Mouse (Mus musculus): ENCODE results near the gene Memo1. TPM values are rescaled to one million over a fixed set of nuclear protein-coding genes. Genes with fewer than 3 reads are reported as not detected.
A peak's percentile ranks its signal among the peaks of the same experiment; 100 is the strongest.

The Memo1 gene
- total RNA-seq, 2 experiments from 2014 or later: 63.7 to 72.1 TPM

DNA sequence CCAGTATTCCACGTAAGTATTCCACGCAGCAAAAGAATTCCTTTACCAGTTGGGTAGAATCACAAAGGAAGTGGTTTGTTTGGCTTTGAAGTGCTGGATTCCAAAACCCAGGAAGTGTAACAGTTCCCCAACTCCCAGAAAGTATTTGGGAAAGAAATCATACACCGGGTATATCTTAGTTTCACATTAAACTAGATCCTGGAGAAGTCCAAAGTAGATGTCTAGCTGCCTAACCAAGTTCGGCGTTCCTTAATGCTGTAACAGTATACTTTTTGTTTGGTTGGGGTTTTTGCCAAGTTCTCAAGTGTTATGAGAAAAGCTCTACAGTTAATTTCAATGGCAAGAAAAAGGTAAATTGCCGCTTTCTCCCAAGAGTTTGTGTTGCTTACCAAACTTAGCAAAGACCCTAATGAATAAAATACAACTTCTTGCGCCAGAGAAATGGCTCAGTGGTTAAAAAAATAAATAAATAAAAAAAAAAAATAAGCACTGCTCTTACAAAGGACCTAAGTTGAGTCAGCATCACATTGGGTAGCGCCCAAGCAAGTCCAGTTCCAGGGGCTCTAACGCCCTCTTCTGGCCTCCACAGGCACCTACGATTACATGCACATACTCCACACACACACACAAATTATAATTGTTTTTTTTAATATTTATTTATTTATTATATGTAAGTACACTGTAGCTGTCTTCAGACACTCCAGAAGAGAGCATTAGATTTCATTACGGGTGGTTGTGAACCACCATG is 929 bp upstream of the Memo1 start:
- intact Hi-C loops (cut with DNase I): loop anchor here (5.0 kb wide), 1 partner anchor 274 kb away; no protein-coding TSS in a partner anchor
- peak; percentile 32 to 52 for DNase-seq

DNA sequence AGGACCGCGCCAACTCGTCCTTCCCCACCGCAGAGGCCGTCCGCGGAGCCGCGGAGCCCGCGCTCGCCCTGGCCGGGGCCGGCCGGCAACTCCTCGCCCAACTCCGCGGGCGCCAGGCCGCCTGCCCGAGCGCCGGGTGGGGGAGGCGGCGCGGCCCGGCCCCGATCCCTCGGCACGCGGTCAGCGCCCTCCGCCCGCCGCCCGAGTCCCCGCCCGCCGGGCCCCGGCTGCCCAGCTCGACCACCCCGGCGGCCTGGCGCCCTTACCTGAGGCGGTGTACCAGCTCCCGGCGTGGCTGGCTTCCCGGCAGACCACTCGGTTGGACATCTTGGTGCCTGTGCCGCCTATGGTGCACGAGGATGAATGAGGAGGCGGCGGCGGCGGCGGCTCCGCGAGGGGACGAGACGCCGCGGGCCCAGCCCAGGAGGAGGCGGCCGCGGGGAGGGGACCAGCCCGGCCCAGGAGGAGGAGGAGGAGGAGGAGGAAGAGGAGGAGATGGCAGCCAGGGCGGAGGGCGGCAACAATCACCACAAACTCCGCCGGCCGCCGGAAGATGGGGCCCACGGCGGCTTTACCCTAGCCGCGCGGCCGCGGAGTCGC is 795 bp downstream of the Memo1 start:
- DNase-seq: peak; percentile 84 to 90
- intact Hi-C loops (cut with DNase I): loop anchor here (5.0 kb wide), 2 partner anchors 47 to 272 kb away; no protein-coding TSS in a partner anchor

DNA sequence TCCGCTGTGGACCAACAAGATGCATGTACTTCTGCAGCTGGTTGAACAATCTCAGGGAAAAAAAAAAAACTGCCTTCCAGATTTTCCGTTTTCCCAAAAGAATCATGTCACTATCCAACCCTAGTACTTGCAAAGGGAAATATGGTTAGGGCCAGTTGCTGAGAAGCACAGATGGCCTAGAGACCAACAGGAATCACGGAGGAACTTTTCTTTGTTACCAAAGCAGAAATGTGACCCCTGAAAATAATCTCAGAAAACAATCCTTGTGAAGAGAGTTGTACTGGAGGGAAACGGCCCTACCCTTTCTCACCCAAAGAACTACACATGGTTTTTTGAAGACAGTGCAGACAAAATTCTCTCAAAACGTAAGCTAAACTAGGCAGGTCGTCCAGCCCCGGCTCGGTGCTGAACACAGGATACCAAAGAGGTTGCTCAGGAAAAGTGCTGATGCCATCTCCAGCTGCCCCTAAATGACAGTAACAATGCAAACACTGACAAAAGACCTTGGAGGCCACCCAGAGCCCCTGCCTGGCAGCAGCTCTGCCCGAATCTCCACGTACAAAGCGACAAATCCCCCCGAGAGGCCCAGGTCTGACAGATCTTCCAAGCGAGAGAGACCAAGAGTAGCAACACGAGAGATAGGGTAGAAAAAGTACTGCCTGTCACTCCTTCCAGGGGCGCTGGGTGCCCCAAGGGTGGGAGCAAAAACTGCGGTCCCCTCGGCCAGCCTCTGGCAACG is 1.5 kb downstream of the Memo1 start:
- peak in 1 of 2 experiments; percentile 53 for DNase-seq
- intact Hi-C loops (cut with DNase I): loop anchor here (2.0 to 5.0 kb wide), 2 partner anchors 47 to 99 kb away; no protein-coding TSS in a partner anchor

DNA sequence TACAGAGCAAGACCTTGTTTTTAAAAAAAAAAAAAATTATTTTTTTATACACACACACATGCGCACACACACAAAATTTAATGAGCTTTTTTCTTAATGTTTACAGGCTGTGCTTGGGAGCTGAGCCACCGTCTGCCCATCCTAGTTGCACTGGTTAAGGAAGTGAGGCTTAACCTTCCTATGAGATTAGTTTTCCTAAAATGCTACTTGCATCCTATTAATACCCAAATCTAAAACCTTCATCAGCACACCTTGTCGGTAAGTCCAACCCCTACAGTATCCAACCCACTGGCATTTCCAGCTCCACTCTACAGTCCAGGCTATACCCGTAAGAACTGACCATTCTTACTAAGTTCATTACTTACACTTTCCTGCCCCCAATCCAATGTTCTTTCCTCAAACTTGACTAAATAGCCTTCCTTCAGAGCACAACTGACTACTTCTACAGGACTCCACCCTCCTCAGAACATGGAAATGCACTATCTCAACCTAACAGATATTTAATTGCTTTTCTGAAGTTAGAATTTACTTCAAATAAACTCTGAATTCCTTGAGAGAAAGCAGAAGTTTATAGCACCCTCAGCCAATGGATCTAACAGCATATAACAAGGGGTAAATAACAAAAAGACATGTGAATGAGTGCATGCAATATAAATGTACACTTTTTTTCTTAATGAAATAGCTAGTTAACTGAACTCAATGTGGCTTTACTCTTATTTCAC is 3.5 kb downstream of the Memo1 start:
- DNase-seq: no peak
- intact Hi-C loops (cut with DNase I): loop anchor here (2.0 to 5.0 kb wide), 2 partner anchors 44 to 97 kb away; no protein-coding TSS in a partner anchor

DNA sequence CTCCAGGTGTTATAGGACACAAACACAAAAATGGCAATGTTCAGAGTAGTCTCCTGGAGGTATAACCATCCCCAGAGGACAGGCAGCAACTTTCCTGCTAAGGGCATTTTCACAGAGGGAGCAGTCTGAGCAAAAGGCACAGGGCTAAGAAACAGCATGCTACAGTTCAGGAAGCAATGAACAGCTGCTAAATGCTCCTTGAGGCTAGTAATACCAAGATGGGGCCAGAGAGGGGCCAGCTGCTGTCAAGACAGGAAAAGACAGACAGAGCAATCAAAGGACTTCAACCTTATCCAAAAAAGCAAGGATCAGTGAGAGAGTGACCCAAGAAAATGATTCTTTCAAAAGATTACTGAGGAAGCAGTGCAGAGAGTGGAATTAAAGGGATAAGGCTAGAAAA is 4.5 kb downstream of the Memo1 start:
- intact Hi-C loops (cut with DNase I): loop anchor here (5.0 kb wide), 1 partner anchor 44 kb away; no protein-coding TSS in a partner anchor
- DNase-seq: peak in 1 of 2 experiments; percentile 15

DNA sequence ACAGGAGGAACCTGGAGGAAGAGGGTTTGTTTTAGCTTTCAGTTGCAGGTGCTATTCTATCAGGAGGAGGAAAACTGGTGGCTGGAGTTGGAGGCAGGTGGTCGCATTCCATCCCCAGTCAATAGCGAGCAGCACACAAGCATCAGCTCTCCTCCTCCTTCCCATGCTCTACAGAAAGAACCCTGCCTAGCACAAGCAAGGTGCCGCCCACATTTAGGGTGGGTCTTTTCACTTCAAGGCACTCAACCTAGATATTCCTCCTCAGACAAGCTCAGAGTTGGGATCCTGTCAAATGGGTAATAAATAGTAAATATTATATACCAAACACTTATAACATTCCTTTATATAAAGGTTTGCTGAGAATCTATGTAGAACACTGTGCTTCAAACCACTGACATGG is 5.1 kb downstream of the Memo1 start:
- intact Hi-C loops (cut with DNase I): loop anchor here (5.0 kb wide), 1 partner anchor 43 kb away; no protein-coding TSS in a partner anchor
- DNase-seq: no peak

DNA sequence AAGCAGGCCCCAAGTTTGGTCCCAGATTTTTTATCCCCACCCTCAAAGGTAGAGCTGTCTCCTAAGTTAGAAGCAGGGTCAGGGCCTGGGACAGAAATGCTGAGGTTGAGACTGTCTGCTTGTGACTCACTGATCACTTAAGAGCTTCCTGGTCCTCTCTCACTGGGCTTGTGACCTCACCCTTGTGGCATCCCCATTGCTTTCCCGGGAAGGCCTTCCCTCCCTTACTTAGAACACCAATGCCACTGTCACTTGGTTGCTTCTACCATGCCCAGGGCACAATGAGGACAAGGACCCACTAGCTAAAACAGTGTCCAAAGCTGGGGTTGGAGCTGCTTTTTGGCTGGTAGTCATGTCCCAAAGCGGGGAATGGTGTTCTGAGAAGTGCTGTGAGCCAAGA is 6.7 kb downstream of the Memo1 start:
- intact Hi-C loops (cut with DNase I): no loop called here
- DNase-seq: peak in 1 of 2 experiments; percentile 39

DNA sequence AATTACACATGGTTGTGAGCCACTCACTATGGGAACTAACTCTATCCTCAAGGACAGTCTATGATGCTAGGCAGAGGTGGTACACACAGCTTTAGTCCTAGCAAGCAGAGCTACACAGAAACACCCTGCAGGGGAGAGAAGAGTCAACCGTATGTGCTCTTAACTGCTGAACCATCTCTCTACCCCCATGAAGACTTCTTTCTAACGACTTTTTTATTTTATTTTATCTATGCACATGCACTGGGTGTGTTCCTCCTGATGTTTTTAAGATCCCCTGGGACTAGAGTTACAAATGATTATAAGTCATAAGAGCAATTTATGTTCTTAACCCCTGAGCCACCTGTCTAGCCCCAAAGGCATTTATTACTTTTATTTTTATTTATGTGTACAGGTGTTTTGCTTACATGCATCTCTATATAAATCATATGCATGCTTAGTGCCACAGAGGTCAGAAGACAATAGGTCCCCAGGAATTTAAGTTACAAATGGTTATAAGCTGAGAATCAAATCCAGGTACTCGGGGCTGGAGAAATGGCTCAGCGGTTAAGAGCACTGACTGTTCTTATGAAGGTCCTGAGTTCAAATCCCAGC is 9.1 kb downstream of the Memo1 start:
- intact Hi-C loops (cut with DNase I): no loop called here
- DNase-seq: no peak

DNA sequence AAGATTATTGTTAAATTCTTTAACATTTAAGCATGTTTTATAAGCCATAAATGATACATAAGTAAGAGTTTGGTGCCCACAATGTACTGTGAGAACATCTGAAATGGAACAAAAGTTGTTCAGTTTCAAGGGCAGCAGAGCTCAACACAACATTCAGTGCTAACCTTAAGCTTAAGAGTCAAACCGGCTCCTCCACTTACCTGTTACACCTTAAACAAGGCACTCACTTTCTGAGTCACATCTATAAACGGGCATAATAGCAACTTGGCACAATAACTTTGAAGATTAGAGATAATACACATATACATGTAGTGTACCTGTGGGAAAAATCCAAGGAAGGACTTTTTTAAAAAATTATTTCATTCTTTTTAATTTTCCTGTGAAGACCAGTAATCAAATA is 9.6 kb downstream of the Memo1 start:
- intact Hi-C loops (cut with DNase I): no loop called here
- no peak for DNase-seq

DNA sequence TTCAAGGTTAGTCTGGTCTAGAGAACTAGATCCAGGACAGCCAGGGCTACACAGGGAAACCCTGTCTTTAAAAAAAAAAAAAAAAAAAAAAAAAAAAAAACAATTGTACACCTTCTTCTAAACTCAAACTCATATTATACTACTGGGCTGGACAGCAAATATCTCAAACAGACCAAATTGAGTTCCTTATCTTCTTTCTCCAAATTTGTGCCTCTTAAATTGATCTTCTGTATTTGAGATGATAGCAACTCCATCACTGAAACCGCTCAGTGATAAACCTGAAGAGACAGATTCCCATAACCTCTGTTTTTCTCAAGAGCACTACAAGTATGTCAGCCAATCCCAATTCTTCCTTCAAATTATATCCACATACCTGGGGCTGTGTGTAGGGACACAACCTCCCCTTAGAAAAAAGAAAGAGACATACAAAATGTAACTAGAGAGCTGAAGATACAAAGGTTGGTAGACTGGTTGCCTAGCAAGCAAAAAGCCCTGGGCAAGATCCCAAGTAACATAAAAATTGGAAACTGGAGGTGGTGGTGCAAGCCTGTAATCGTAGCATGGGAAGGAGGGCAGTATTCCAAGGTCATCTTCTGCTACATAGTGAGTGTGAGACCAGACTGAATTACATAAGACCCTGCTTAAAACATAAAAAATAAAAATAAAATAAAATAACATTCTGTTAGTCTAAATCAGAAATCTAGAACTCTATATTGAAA is 10.8 kb downstream of the Memo1 start:
- intact Hi-C loops (cut with DNase I): no loop called here
- peak; percentile 40 to 43 for DNase-seq

DNA sequence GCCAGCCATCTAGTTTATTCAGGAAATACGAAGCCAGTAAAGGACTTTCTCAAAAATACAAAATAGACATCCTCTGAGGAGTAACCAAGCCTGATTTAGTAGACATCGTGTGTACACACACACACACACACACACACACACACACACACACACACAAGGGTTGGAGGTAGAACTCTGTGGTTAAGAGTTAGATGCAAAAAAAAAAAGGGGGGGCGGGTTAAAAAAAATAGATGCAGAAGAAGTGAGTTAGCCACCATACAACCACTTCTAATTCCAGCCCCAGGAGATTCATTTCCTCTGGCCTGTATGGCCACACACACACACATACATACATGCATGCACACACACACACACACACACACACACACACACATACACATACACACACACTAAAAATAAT is 13.3 kb downstream of the Memo1 start:
- intact Hi-C loops (cut with DNase I): no loop called here
- DNase-seq: no peak

DNA sequence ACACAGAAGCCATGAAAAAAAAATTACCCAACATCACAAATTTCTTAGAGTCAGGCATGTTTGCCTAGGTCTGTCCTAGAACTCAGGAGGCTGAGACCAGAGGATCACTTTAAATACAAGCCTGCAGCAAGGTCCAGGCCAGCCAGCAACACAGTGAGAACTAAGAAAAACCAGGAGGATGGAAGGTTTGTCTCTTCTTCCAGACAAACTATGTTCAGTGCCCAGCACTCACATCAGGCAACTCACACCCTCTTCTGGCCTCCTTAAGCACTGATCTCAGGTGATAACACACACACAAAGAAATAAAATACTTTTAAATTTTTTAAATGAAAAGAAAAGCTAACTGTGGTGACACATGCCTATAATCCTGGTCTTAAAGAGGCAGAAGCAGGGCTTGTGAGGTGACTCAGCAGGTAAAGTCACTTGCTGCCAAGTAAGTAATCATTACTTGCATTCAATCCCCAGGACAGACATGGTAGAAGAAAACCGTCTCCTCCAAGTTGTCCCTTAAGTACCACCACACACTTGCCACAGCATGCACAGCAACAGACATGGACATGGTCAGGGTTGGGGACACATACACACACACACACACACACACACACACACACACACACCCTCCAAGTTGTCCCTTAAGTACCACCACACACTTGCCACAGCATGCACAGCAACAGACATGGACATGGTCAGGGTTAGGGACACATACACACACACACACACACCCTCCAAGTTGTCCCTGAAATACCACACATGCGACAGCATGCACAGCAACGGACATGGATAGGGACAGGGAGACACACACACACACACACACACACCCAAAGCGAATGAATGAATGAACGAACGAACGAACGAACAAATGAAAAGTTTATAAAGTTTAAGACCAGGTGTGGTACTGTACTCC is 16.1 kb downstream of the Memo1 start:
- intact Hi-C loops (cut with DNase I): no loop called here
- DNase-seq: no peak

DNA sequence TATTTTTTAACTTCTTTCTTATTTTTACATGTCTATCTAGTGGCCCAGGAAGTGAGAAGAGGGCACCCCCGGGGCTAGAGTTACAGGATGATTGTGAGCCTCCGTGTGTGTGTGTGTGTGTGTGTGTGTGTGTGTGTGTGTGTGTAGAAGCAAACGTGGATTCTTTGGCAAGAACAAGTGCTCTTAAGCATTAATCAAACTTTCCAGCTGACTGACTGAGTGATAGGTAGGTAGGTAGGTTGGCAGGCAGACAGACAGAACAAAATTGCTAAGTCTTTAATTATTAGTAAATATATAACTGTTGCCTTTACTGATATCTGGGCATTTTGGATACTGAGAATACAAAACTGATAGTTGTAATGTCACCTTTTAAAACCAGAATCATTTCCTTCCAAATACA is 20.9 kb downstream of the Memo1 start:
- intact Hi-C loops (cut with DNase I): no loop called here
- no peak for DNase-seq

DNA sequence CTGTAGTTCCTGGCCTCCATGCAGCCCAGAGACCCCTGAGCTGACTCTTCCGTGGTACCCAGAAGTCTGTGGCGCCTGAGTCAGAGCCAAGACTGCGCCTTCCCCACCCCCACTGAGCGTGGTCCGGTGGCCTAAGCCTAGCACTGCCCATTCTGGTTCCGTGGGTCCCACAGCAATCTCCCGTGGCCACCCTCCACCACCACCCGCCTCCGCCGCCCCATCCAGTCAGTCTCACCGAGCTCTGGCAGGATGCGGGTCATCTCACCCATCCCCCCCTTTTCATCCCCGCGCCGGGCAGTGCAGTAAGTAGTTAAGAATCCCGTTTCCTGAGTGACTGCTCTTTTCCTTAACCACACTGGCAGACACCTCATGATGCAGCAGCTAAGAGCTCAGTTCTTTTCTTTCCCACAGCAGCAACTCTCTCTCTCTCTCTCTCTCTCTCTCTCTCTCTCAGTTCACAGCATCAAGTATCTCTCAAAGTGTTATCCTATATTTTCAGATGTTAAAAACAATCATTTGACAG is 22.6 kb downstream of the Memo1 start:
- intact Hi-C loops (cut with DNase I): no loop called here
- DNase-seq: no peak

DNA sequence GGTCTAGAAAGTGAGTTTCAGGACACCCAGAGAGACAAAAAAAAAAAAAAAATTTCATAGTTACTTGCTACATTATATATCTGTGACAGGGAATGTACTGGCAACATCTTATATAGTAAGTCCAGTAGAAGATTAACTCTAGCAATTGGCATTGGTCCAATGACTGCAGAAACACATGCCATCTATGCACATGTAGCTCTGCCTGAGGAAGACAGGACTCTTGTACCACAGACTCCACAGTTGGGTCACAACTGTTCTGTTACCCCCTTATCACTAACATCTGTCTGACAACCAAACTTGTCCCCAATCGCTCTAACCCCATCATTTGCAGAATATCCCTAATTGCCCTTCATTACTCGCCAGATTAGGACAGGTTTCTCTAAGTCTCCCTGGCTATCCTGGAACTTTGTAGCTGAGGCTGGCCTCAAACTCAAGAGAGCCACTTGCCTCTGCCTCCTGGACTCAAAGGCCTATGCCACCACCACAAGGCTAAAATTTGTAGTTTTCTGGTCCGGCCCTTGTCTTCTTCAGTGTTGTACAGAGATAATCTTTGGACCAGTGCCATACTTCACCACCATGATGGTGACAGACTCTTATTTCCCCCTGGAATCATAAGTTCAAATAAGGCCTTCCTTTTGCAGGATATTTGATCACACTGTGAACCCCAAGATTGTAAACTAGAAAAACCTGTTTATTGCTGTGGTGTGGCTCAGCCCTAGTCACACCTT is 23.6 kb downstream of the Memo1 start:
- DNase-seq: no peak
- intact Hi-C loops (cut with DNase I): no loop called here

DNA sequence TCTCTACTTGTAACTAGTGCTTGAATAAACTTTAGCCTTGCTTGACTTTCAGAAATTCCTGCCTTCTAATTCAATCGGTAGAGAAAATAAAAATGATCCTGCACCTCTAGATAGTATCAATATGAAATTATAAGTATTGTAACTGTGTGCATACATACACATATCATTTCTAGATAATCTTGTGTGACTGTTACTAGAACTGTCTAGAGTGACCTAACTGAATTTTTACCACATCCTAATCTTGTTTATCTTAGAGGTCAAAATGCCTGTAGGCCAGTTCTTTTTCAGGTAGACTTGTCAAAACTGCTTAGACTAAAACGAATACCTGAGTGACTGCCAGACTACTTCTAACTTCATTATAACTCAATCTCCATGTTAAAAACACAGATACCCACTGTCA is 25.1 kb downstream of the Memo1 start:
- no peak for DNase-seq
- intact Hi-C loops (cut with DNase I): no loop called here

DNA sequence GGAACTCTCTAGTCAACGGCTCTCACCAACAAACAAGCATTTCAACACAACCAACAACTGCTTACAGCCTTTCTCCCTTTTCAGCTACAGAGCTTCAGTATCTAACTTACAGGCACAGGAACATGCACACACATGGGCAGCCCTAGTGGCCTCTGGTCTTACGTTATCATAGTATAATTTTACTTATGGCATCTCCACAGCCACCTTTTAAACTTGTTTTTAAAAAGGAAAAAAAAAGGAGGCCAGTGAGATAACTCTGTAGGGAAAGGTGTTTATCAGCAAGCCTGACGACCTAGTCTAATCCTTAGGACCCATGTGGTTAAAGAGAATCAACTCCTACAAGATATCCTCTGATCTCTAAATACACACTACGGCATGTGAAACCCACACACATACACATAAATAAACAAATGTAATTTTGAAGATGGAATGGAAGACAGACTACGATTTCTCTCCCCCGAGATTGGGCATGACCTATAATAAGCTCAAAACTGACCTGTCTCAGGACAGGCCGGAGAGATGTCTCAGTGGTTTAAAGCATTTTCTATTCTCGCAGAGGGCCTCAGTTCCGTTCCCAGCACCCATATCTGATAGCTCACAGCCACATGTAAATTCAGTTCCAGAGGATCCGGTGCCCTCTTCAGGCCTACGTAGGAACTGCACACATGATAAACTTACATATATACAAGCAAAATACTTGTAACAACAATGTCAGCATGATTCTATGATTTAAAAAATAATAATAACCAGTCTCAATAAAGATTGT is 27.7 kb downstream of the Memo1 start:
- intact Hi-C loops (cut with DNase I): no loop called here
- DNase-seq: no peak
